ENCODE assay signal across 8 mouse cellular contexts in the genomic region with DNA sequence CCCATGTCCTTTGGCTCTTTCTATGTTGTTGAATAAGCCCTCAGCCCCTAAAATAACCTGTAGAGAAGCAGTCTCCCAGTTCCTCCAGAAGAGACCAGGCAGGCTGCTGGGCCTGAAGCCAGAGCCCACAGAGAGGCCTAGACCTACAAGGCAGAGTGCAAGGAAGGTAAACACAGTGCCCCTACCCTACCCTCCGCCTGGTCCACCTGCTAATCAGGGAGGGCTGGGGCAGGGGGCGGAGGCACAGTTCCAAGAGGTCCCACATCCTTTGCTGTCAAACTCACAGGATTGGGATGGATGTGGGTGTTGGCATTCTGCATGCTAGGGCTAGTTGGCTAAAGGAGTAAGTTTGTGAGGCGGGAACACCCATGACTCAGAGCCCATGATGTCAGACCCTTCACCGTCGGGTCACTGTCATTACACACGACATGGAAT. TPM values are rescaled to one million over a fixed set of nuclear protein-coding genes. Genes with fewer than 3 reads are reported as not detected.
DNase-seq lines count a peak whose midpoint lies in the region; ATAC-seq and TF ChIP-seq lines count a peak whose summit lies in the region.

No protein-coding gene starts in this region.

- peak overlapping the region; percentile 99; the same call in 1 of the 2 replicates for H3K4me2 ChIP-seq in embryonic facial prominence, embryonic 12.5 days (replicated peaks)
- peak overlapping the region; percentile 80 for H3K4me2 ChIP-seq in intestine, embryonic 14.5 days (ENCODE audit: low read length)
- peak overlapping the region; percentile 98 for H3K4me2 ChIP-seq in midbrain, embryonic 16.5 days (ENCODE audit: low read length)

- no peaks in the 10 kb centered on the region for H3K9me3 ChIP-seq in embryonic facial prominence, embryonic 12.5 days
- no peaks in the 10 kb centered on the region for H3K9me3 ChIP-seq in intestine, embryonic 14.5 days (ENCODE audit: control insufficient read depth, low read length)
- H3K9me3 ChIP-seq in midbrain, embryonic 16.5 days (replicated peaks; ENCODE audit: control insufficient read depth, low read length, poor library complexity, severe bottlenecking) = no peaks in the 10 kb centered on the region

- H3K4me1 ChIP-seq in embryonic facial prominence, embryonic 12.5 days = peaks cover 17% of the 10 kb centered on the region
- H3K4me1 ChIP-seq in intestine, embryonic 14.5 days (replicated peaks; ENCODE audit: control insufficient read depth, insufficient read depth, low read length) = peaks cover 2% of the 10 kb centered on the region; the same call in 1 of the 2 replicates
- peaks cover 10% of the 10 kb centered on the region; the same call in 1 of the 2 replicates for H3K4me1 ChIP-seq in midbrain, embryonic 16.5 days (ENCODE audit: control insufficient read depth, insufficient read depth, low read length)

- DNase-seq in layer of hippocampus, adult 2 months (ENCODE audit: low spot score in 2 of 2) = no peak
- DNase-seq in layer of hippocampus, postnatal 36 days = no peak
- DNase-seq in intestine, embryonic 14.5 days (ENCODE audit: low spot score) = no peak
- no peak for DNase-seq in embryo, embryonic 11 days
- DNase-seq in adrenal gland, postnatal 25 days = no peak
- no peak for DNase-seq in thymus, postnatal 25 days

- no peak overlapping the region for H3K9ac ChIP-seq in embryonic facial prominence, embryonic 12.5 days
- no peak overlapping the region for H3K9ac ChIP-seq in intestine, embryonic 14.5 days (ENCODE audit: low read length)
- H3K9ac ChIP-seq in midbrain, embryonic 16.5 days (ENCODE audit: low read depth, low read length) = no peak overlapping the region

- H3K27me3 ChIP-seq in embryonic facial prominence, embryonic 12.5 days = peaks cover 44% of the 10 kb centered on the region
- H3K27me3 ChIP-seq in intestine, embryonic 14.5 days (replicated peaks; ENCODE audit: control insufficient read depth, insufficient read depth, low read length) = peaks cover 15% of the 10 kb centered on the region
- peaks cover 19% of the 10 kb centered on the region for H3K27me3 ChIP-seq in midbrain, embryonic 16.5 days (ENCODE audit: control insufficient read depth, insufficient read depth, low read depth, low read length)

- H3K27ac ChIP-seq in layer of hippocampus, adult 2 months = peak overlapping the region; percentile 92
- H3K27ac ChIP-seq in embryonic facial prominence, embryonic 12.5 days = no peak overlapping the region
- H3K27ac ChIP-seq in intestine, embryonic 14.5 days (ENCODE audit: low read depth) = no peak overlapping the region
- no peak overlapping the region for H3K27ac ChIP-seq in midbrain, embryonic 16.5 days (ENCODE audit: low read length)

- H3K36me3 ChIP-seq in embryonic facial prominence, embryonic 12.5 days = no peaks in the 10 kb centered on the region
- H3K36me3 ChIP-seq in intestine, embryonic 14.5 days (ENCODE audit: control insufficient read depth, insufficient read depth, low read length) = no peaks in the 10 kb centered on the region
- H3K36me3 ChIP-seq in midbrain, embryonic 16.5 days (ENCODE audit: control insufficient read depth, insufficient read depth, low read length) = no peaks in the 10 kb centered on the region

- WGBS in embryonic facial prominence, embryonic 12.5 days = 36% methylated on average over 6 of the region's 6 CpGs
- 37% methylated on average over 6 of the region's 6 CpGs for WGBS in intestine, embryonic 14.5 days
- 32% methylated on average over 6 of the region's 6 CpGs for WGBS in midbrain, embryonic 16.5 days

- no peak for ATAC-seq in embryonic facial prominence, embryonic 12.5 days (ENCODE audit: insufficient number of reproducible peaks, insufficient read depth, low FRiP score, low TSS enrichment)
- 0 out of 2 replicates have a peak, but pooled peaks have one; percentile 25 for ATAC-seq in intestine, embryonic 14.5 days (replicated peaks; ENCODE audit: low FRiP score, low TSS enrichment, low read depth)
- ATAC-seq in midbrain, embryonic 16.5 days = peak; percentile 29; the same call in 1 of the 2 replicates

- no peak for TF ChIP-seq CTCF in layer of hippocampus, adult 2 months (conservative IDR thresholded peaks at IDR 0.05)

- H3K4me3 ChIP-seq in layer of hippocampus, adult 2 months = peak overlapping the region; percentile 75
- no peak overlapping the region for H3K4me3 ChIP-seq in embryonic facial prominence, embryonic 12.5 days
- peak overlapping the region; percentile 49; the same call in 1 of the 2 replicates for H3K4me3 ChIP-seq in intestine, embryonic 14.5 days (ENCODE audit: low read depth, low read length)
- H3K4me3 ChIP-seq in midbrain, embryonic 16.5 days (ENCODE audit: low read depth, low read length) = no peak overlapping the region

RNA-seq across cellular contexts. Expression of a gene that starts 0.9 kb away (rescaled TPM):
- 1 to 10 TPM; 5.9 to 6.1 TPM for total RNA-seq in layer of hippocampus, adult 2 months (2021)
- 1 to 10 TPM; 6.3 to 7.7 TPM for total RNA-seq in layer of hippocampus, postnatal 36 days (2021)
- polyA plus RNA-seq in embryonic facial prominence, embryonic 12.5 days (2016; fragmentation: Nextera tagmentation; extraction: Ambion mirVana) = 0.60 and 0.79 TPM in 2 replicates
- 1.5 and 1.6 TPM in 2 replicates for polyA plus RNA-seq in intestine, embryonic 14.5 days (2014; fragmentation: Nextera tagmentation; extraction: Ambion mirVana)
- 0.75 and 0.78 TPM in 2 replicates for polyA plus RNA-seq in midbrain, embryonic 16.5 days (2015; fragmentation: Nextera tagmentation; extraction: Ambion mirVana)
- 4.9 and 5.2 TPM in 2 replicates for total RNA-seq in adrenal gland, postnatal 25 days (2021)

RNA-seq across cellular contexts. Expression of a gene that starts 51.2 kb away (rescaled TPM):
- total RNA-seq in layer of hippocampus, adult 2 months (2021) = 10 to 100 TPM; 79.1 to 94.6 TPM
- 10 to 100 TPM; 82.7 to 86.9 TPM for total RNA-seq in layer of hippocampus, postnatal 36 days (2021)
- 19.1 and 22.9 TPM in 2 replicates for polyA plus RNA-seq in embryonic facial prominence, embryonic 12.5 days (2016; fragmentation: Nextera tagmentation; extraction: Ambion mirVana)
- polyA plus RNA-seq in intestine, embryonic 14.5 days (2014; fragmentation: Nextera tagmentation; extraction: Ambion mirVana) = 14.1 and 14.9 TPM in 2 replicates
- 12.5 and 13.9 TPM in 2 replicates for polyA plus RNA-seq in midbrain, embryonic 16.5 days (2015; fragmentation: Nextera tagmentation; extraction: Ambion mirVana)
- 34.6 and 43.0 TPM in 2 replicates for total RNA-seq in adrenal gland, postnatal 25 days (2021)

Comparison
In these comparisons a context has a peak if more than half of its experiments do, and no peak if none do; other contexts are left out.
1. H3K4me3 ChIP-seq: peak in layer of hippocampus, adult 2 months (single experiment) and intestine, embryonic 14.5 days (single experiment); none in embryonic facial prominence, embryonic 12.5 days (single experiment) and midbrain, embryonic 16.5 days (single experiment).
2. Peak in every context shown above with its lines, with median percentiles within 50 percentile points of each other: H3K4me2 ChIP-seq.